11 mouse cellular contexts compared by ENCODE assay signal in genomic region chr10:62132691-62133281, GRCm38 (mm10). TPM values are rescaled to one million over a fixed set of nuclear protein-coding genes. Genes with fewer than 3 reads are reported as not detected.
DNase-seq lines count a peak whose midpoint lies in the region; ATAC-seq lines count a peak whose summit lies in the region.
"Had no signal": no experiment of that assay in that cellular context is flagged by ENCODE, and none has a peak within 500 bp of the region (broad histone marks: within the 10 kb centered on the region; RNA-seq: fewer than 3 reads in every experiment).

Neurog3 (plus strand) TSS chr10:62133090.

- H3K9ac ChIP-seq in kidney, embryonic 15.5 days, result no peak within 1 kb of the TSS
- H3K9ac ChIP-seq in limb, embryonic 11.5 days (ENCODE audit: low read length), result no peak within 1 kb of the TSS
- 0 out of 2 replicates have a peak within 1 kb of the TSS, but pooled peaks have one; percentile 3 for H3K9ac ChIP-seq in neural tube, embryonic 12.5 days

- DNase-seq in kidney, adult 11 months, result no peak
- no peak for DNase-seq in forebrain, embryonic 10.5 days (ENCODE audit: extremely low spot score, low spot score)
- peak; percentile 29 for DNase-seq in limb, embryonic 11.5 days (ENCODE audit: low spot score)
- DNase-seq in right cerebral cortex, postnatal 4 days, result no peak
- no peak for DNase-seq in layer of hippocampus, postnatal 36 days
- no peak for DNase-seq in adrenal gland, postnatal 25 days
- DNase-seq: thymus, postnatal 14 days had no signal

- H3K9me3 ChIP-seq in kidney, embryonic 15.5 days (replicated peaks), result no peaks in the 10 kb centered on the region
- H3K9me3 ChIP-seq in forebrain, embryonic 10.5 days, result no peaks in the 10 kb centered on the region
- H3K9me3 ChIP-seq in limb, embryonic 11.5 days (ENCODE audit: control insufficient read depth, low read length), result no peaks in the 10 kb centered on the region
- H3K9me3 ChIP-seq in neural tube, embryonic 12.5 days, result no peaks in the 10 kb centered on the region

- H3K4me2 ChIP-seq in kidney, embryonic 15.5 days, result peak within 1 kb of the TSS; percentile 55
- H3K4me2 ChIP-seq in limb, embryonic 11.5 days (ENCODE audit: low read depth, severe bottlenecking), result peak within 1 kb of the TSS; percentile 36; the same call in 1 of the 2 replicates
- H3K4me2 ChIP-seq in neural tube, embryonic 12.5 days (replicated peaks), result peak within 1 kb of the TSS; percentile 54

- H3K4me3 ChIP-seq in kidney, embryonic 15.5 days (replicated peaks), result peak within 1 kb of the TSS; percentile 24
- H3K4me3 ChIP-seq in forebrain, embryonic 10.5 days, result peak within 1 kb of the TSS; percentile 44
- peak within 1 kb of the TSS; percentile 25 for H3K4me3 ChIP-seq in limb, embryonic 11.5 days (ENCODE audit: low read depth, low read length)
- H3K4me3 ChIP-seq in neural tube, embryonic 12.5 days, result peak within 1 kb of the TSS; percentile 25

- no peak within 1 kb of the TSS for H3K27ac ChIP-seq in kidney, embryonic 15.5 days
- no peak within 1 kb of the TSS for H3K27ac ChIP-seq in forebrain, embryonic 10.5 days
- no peak within 1 kb of the TSS for H3K27ac ChIP-seq in limb, embryonic 11.5 days (replicated peaks; ENCODE audit: low read depth, low read length)
- no peak within 1 kb of the TSS for H3K27ac ChIP-seq in neural tube, embryonic 12.5 days
- H3K27ac ChIP-seq: macrophage had no signal

- no peaks in the 10 kb centered on the region for H3K36me3 ChIP-seq in kidney, embryonic 15.5 days
- H3K36me3 ChIP-seq in forebrain, embryonic 10.5 days (replicated peaks), result no peaks in the 10 kb centered on the region
- H3K36me3 ChIP-seq in limb, embryonic 11.5 days (ENCODE audit: control insufficient read depth, insufficient read depth, low read length), result no peaks in the 10 kb centered on the region
- H3K36me3 ChIP-seq in neural tube, embryonic 12.5 days, result no peaks in the 10 kb centered on the region

- peaks cover 21% of the 10 kb centered on the region for H3K4me1 ChIP-seq in kidney, embryonic 15.5 days
- H3K4me1 ChIP-seq in forebrain, embryonic 10.5 days, result peaks cover 48% of the 10 kb centered on the region
- H3K4me1 ChIP-seq in limb, embryonic 11.5 days (ENCODE audit: control insufficient read depth, insufficient read depth, low read length), result peaks cover 6% of the 10 kb centered on the region; the same call in 1 of the 2 replicates
- peaks cover 47% of the 10 kb centered on the region for H3K4me1 ChIP-seq in neural tube, embryonic 12.5 days

- 0 out of 2 replicates have a peak, but pooled peaks have one; percentile 22 for ATAC-seq in kidney, embryonic 15.5 days (replicated peaks; ENCODE audit: low FRiP score)
- ATAC-seq in limb, embryonic 11.5 days (ENCODE audit: insufficient number of reproducible peaks, low FRiP score, low TSS enrichment, low read depth), result no peak
- no peak for ATAC-seq in neural tube, embryonic 12.5 days (ENCODE audit: low FRiP score, low read depth)

- under 1% methylated on average over 29 of the region's 29 CpGs for WGBS in kidney, embryonic 15.5 days
- under 1% methylated on average over 29 of the region's 29 CpGs for WGBS in forebrain, embryonic 10.5 days
- whole genome bisulfite sequencing in limb, embryonic 11.5 days, result under 1% methylated on average over 29 of the region's 29 CpGs
- 1% methylated on average over 29 of the region's 29 CpGs for WGBS in neural tube, embryonic 12.5 days

- H3K27me3 ChIP-seq in kidney, embryonic 15.5 days, result peaks cover 100% of the 10 kb centered on the region
- peaks cover 100% of the 10 kb centered on the region for H3K27me3 ChIP-seq in forebrain, embryonic 10.5 days (ENCODE audit: poor library complexity, severe bottlenecking)
- H3K27me3 ChIP-seq in limb, embryonic 11.5 days (ENCODE audit: control insufficient read depth, insufficient read depth, low read length), result peaks cover 94% of the 10 kb centered on the region
- peaks cover 100% of the 10 kb centered on the region for H3K27me3 ChIP-seq in neural tube, embryonic 12.5 days (replicated peaks)

RNA-seq across cellular contexts. Expression of gene Neurog3, which starts in this region (rescaled TPM):
- not detected in 2 replicates for polyA plus RNA-seq in kidney, embryonic 15.5 days (2015; fragmentation: Nextera tagmentation; extraction: Ambion mirVana)
- polyA plus RNA-seq in forebrain, embryonic 10.5 days (2016; fragmentation: Nextera tagmentation; extraction: Ambion mirVana), result 0.24 and 1.3 TPM in 2 replicates
- polyA plus RNA-seq in limb, embryonic 11.5 days (2014; fragmentation: Nextera tagmentation; extraction: Ambion mirVana), result not detected in 2 replicates
- 7.5 and 10.9 TPM in 2 replicates for polyA plus RNA-seq in neural tube, embryonic 12.5 days (2016; fragmentation: Nextera tagmentation; extraction: Ambion mirVana)
- total RNA-seq in layer of hippocampus, postnatal 36 days (2021), result not detected
- total RNA-seq in adrenal gland, postnatal 25 days (2021), result not detected in 2 replicates
- total RNA-seq: MEL had no signal
- polyA plus RNA-seq: macrophage had no signal

Comparison
In these comparisons a context has a peak if more than half of its experiments do, and no peak if none do; other contexts are left out.
1. Peak in ATAC-seq, H3K4me3 ChIP-seq and H3K4me2 ChIP-seq in kidney, embryonic 15.5 days; RNA of the gene not detected or under 1 TPM.
2. Peak in DNase-seq, H3K4me3 ChIP-seq and H3K4me2 ChIP-seq in limb, embryonic 11.5 days; RNA of the gene not detected or under 1 TPM.